Mouse (Mus musculus): Measurements from ENCODE around the gene Ocln. TPM values are rescaled to one million over a fixed set of nuclear protein-coding genes. Genes with fewer than 3 reads are reported as not detected.

Gene Ocln
- polyA plus RNA-seq, 1 experiment = 14.6 TPM

DNA sequence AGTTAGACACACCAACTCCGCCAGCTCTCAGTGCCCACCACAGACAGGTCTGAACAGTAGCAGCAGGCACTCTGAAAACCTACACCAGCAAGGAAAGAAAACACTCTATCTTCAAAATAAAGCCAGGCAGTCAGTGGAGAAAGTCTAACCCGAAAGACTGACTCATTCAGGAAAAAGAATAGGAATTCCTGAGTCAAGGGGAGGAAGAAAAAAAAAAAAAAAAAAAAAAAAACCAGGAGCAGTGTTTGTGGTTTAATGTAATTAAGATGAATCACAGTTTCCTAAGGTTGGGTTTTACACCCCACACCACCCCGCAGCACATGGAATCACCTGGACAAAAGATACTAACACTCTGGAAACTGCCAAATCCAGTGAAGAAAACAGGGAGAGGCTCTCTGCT, 16.4 kb downstream of the Ocln start:
- H3K4me1 ChIP-seq (ENCODE audit: control insufficient read depth, insufficient read depth, low read length) = peaks cover 2% of the 10 kb centered on the region
- H3K9me3 ChIP-seq (replicated peaks; ENCODE audit: control insufficient read depth, insufficient read depth, low read length, poor library complexity, severe bottlenecking) = no peaks in the 10 kb centered on the region
- TF ChIP-seq CTCF (IDR thresholded peaks at IDR 0.05; ENCODE audit: low read depth, low read length) = no peak
- TF ChIP-seq EP300 (IDR thresholded peaks at IDR 0.05; ENCODE audit: insufficient read depth, low read depth, low read length) = no peak
- TF ChIP-seq POLR2A (IDR thresholded peaks at IDR 0.05; ENCODE audit: insufficient read depth, low read length) = no peak
- H3K36me3 ChIP-seq (ENCODE audit: control insufficient read depth, insufficient read depth, low read length, poor library complexity, severe bottlenecking) = 0 out of 2 replicates have a peak, but pooled peaks cover 2% of the 10 kb centered on the region
- no peak overlapping the region for H3K9ac ChIP-seq (ENCODE audit: low read depth, poor library complexity, severe bottlenecking)
- no peaks in the 10 kb centered on the region for H3K27me3 ChIP-seq (ENCODE audit: control insufficient read depth, insufficient read depth, low read length, poor library complexity, severe bottlenecking)
- H3K27ac ChIP-seq (ENCODE audit: insufficient read depth, low read length) = no peak overlapping the region
- H3K4me3 ChIP-seq (ENCODE audit: low read depth, low read length) = no peak overlapping the region

DNA sequence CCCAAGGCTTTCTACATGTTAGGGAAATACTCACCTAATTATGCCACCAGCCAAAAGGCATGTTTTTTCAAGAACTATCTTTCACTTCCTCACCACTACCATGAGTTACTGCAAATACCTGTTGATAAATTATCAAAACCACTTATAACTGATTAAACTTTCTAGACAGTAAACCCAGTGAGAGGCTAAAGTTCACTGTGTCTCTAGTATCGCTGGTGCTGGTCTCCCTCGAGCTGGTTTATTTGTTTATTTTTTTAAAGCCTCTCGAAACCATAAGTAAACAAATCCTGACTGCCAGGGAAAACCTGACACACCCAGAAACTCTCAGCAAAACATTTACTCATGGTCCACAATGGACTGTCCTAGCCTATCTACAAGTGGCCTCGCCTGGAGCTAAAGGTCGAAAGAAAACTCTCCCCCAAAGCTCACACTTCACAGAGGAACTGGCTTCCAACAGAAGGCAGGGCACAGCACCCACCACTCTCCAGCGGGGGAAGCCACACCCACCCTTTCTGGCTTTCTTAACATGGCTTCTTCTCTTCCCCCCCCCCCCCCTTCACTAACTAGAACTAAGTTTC, 19.6 kb downstream of the Ocln start:
- Histone ChIP-seq H3K27ac (ENCODE audit: insufficient read depth, low read length) (no peak overlapping the region), H3K36me3 (ENCODE audit: control insufficient read depth, insufficient read depth, low read length, poor library complexity, severe bottlenecking) (no peaks in the 10 kb centered on the region), H3K27me3 (ENCODE audit: control insufficient read depth, insufficient read depth, low read length, poor library complexity, severe bottlenecking) (no peaks in the 10 kb centered on the region), H3K4me1 (ENCODE audit: control insufficient read depth, insufficient read depth, low read length) (peaks cover 2% of the 10 kb centered on the region), H3K9ac (ENCODE audit: low read depth, poor library complexity, severe bottlenecking) (no peak overlapping the region), H3K9me3 (replicated peaks; ENCODE audit: control insufficient read depth, insufficient read depth, low read length, poor library complexity, severe bottlenecking) (no peaks in the 10 kb centered on the region), H3K4me3 (ENCODE audit: low read depth, low read length) (no peak overlapping the region)
- TF ChIP-seq POLR2A (IDR thresholded peaks at IDR 0.05; ENCODE audit: insufficient read depth, low read length) (no peak), CTCF (IDR thresholded peaks at IDR 0.05; ENCODE audit: low read depth, low read length) (no peak), EP300 (IDR thresholded peaks at IDR 0.05; ENCODE audit: insufficient read depth, low read depth, low read length) (no peak)

DNA sequence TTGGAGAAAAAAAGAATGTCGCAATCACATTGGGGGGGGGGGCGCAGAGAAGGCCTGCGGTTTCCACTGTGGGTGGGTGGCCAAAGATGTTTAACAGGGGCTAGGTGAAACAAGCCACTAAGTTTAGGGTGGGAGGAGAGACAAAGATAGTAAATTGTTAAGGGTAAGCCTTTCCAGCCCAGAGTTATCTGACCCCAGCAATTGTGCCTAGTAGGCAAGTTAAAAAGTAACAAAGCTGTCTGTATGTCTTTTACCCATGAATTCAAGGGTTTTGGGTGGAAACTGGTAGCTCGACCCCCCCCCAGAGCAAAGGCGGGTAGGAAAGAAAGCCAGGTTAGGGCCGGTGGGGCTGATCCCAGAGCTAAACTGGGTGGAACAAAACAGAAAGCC, 25.9 kb downstream of the Ocln start:
- Histone ChIP-seq H3K4me1 (ENCODE audit: control insufficient read depth, insufficient read depth, low read length) (no peaks in the 10 kb centered on the region), H3K4me3 (ENCODE audit: low read depth, low read length) (no peak overlapping the region), H3K9ac (ENCODE audit: low read depth, poor library complexity, severe bottlenecking) (no peak overlapping the region), H3K27ac (ENCODE audit: insufficient read depth, low read length) (no peak overlapping the region), H3K9me3 (replicated peaks; ENCODE audit: control insufficient read depth, insufficient read depth, low read length, poor library complexity, severe bottlenecking) (no peaks in the 10 kb centered on the region), H3K36me3 (ENCODE audit: control insufficient read depth, insufficient read depth, low read length, poor library complexity, severe bottlenecking) (no peaks in the 10 kb centered on the region), H3K27me3 (ENCODE audit: control insufficient read depth, insufficient read depth, low read length, poor library complexity, severe bottlenecking) (no peaks in the 10 kb centered on the region)
- TF ChIP-seq POLR2A (IDR thresholded peaks at IDR 0.05; ENCODE audit: insufficient read depth, low read length) (no peak), EP300 (IDR thresholded peaks at IDR 0.05; ENCODE audit: insufficient read depth, low read depth, low read length) (no peak), CTCF (IDR thresholded peaks at IDR 0.05; ENCODE audit: low read depth, low read length) (no peak)

DNA sequence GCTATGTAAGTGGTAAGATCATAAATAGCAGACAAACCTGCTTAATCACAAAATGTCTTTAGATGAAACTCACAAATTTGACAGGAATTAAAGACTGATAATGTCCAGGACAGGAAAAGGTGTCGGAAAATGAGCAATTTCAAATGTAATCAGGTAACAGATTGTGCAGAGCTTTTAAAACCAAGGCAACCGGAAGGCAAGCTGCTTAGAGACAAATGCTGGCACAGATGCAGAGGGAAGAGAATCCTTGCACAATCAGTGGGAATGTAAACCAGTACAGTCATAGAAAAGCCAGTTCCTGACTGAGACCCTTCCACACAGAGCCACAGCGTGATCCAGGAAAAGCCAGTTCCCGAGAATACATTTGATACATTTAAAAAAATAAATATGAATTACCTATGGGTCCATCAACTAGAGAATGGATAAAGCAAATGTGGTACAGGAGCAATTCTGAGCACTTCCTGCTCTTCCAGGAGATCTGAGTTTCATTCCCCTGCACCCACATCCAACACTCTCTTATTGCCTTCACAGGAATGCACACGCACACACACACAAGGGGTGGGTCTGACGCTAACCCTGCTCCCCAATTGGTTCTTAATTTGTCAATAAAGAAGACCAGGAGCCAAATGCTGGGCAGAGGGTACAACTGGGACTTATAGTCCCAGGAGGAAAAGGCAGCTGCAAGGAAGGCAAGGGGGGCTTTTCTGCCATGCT, 26.4 kb downstream of the Ocln start:
- Histone ChIP-seq H3K36me3 (ENCODE audit: control insufficient read depth, insufficient read depth, low read length, poor library complexity, severe bottlenecking) (no peaks in the 10 kb centered on the region), H3K9me3 (replicated peaks; ENCODE audit: control insufficient read depth, insufficient read depth, low read length, poor library complexity, severe bottlenecking) (no peaks in the 10 kb centered on the region), H3K9ac (ENCODE audit: low read depth, poor library complexity, severe bottlenecking) (no peak overlapping the region), H3K27me3 (ENCODE audit: control insufficient read depth, insufficient read depth, low read length, poor library complexity, severe bottlenecking) (no peaks in the 10 kb centered on the region), H3K27ac (ENCODE audit: insufficient read depth, low read length) (no peak overlapping the region), H3K4me1 (ENCODE audit: control insufficient read depth, insufficient read depth, low read length) (no peaks in the 10 kb centered on the region), H3K4me3 (ENCODE audit: low read depth, low read length) (no peak overlapping the region)
- TF ChIP-seq POLR2A (IDR thresholded peaks at IDR 0.05; ENCODE audit: insufficient read depth, low read length) (no peak), CTCF (IDR thresholded peaks at IDR 0.05; ENCODE audit: low read depth, low read length) (no peak), EP300 (IDR thresholded peaks at IDR 0.05; ENCODE audit: insufficient read depth, low read depth, low read length) (no peak)

DNA sequence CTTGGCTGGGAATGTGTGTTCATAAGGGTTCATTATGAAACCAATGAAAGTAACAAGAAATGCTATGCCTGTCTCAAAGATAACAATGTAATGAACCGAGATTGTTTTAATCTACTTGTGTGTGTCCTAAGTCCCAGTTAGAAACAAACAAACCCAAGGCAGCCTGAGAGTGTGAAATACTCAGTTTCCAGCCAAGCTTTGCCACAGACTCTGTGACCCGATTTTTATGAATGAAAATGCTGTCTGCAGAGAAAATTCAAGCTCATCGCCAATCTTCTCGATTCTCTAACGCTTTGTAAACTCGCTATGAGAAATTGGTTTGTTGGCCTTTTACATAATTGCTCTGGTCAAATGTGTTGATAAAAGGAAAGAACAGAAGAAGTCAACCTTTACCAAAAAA, 27.6 kb downstream of the Ocln start:
- no peaks in the 10 kb centered on the region for H3K9me3 ChIP-seq (replicated peaks; ENCODE audit: control insufficient read depth, insufficient read depth, low read length, poor library complexity, severe bottlenecking)
- no peaks in the 10 kb centered on the region for H3K4me1 ChIP-seq (ENCODE audit: control insufficient read depth, insufficient read depth, low read length)
- H3K4me3 ChIP-seq (ENCODE audit: low read depth, low read length) = no peak overlapping the region
- H3K36me3 ChIP-seq (ENCODE audit: control insufficient read depth, insufficient read depth, low read length, poor library complexity, severe bottlenecking) = no peaks in the 10 kb centered on the region
- H3K9ac ChIP-seq (ENCODE audit: low read depth, poor library complexity, severe bottlenecking) = no peak overlapping the region
- H3K27ac ChIP-seq (ENCODE audit: insufficient read depth, low read length) = no peak overlapping the region
- no peaks in the 10 kb centered on the region for H3K27me3 ChIP-seq (ENCODE audit: control insufficient read depth, insufficient read depth, low read length, poor library complexity, severe bottlenecking)
- TF ChIP-seq CTCF (IDR thresholded peaks at IDR 0.05; ENCODE audit: low read depth, low read length) = no peak
- TF ChIP-seq EP300 (IDR thresholded peaks at IDR 0.05; ENCODE audit: insufficient read depth, low read depth, low read length) = no peak
- TF ChIP-seq POLR2A (IDR thresholded peaks at IDR 0.05; ENCODE audit: insufficient read depth, low read length) = no peak

DNA sequence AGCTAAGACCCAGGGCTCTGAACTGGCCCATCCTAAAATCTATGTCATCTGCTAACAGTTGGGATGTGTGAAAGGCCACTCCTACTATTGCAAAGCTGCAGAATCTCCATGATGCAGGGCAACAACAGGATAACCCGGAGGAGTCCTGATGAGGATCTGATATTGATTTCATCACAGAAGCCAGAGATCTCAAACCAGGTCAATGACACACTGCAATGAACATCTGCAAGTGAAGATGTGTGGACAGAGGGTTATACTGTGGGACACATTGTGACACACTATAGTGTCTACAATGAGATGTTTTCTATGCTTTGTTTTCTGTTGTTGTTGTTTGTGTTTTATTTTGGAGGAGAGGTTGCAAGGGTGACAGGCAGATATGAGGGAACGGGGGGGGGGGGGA, 28.8 kb downstream of the Ocln start:
- no peaks in the 10 kb centered on the region for H3K9me3 ChIP-seq (replicated peaks; ENCODE audit: control insufficient read depth, insufficient read depth, low read length, poor library complexity, severe bottlenecking)
- H3K27ac ChIP-seq (ENCODE audit: insufficient read depth, low read length) = no peak overlapping the region
- no peak for TF ChIP-seq POLR2A (IDR thresholded peaks at IDR 0.05; ENCODE audit: insufficient read depth, low read length)
- no peak for TF ChIP-seq EP300 (IDR thresholded peaks at IDR 0.05; ENCODE audit: insufficient read depth, low read depth, low read length)
- TF ChIP-seq CTCF (IDR thresholded peaks at IDR 0.05; ENCODE audit: low read depth, low read length) = no peak
- H3K4me1 ChIP-seq (ENCODE audit: control insufficient read depth, insufficient read depth, low read length) = no peaks in the 10 kb centered on the region
- H3K36me3 ChIP-seq (ENCODE audit: control insufficient read depth, insufficient read depth, low read length, poor library complexity, severe bottlenecking) = no peaks in the 10 kb centered on the region
- H3K9ac ChIP-seq (ENCODE audit: low read depth, poor library complexity, severe bottlenecking) = no peak overlapping the region
- no peak overlapping the region for H3K4me3 ChIP-seq (ENCODE audit: low read depth, low read length)
- no peaks in the 10 kb centered on the region for H3K27me3 ChIP-seq (ENCODE audit: control insufficient read depth, insufficient read depth, low read length, poor library complexity, severe bottlenecking)
